Mouse (Mus musculus): Measurements from ENCODE around the gene Usp20.

GRCm38 (mm10) chr2:30983024-30983423 lies 945 bp downstream of the Usp20 start:
- TF ChIP-seq CTCF (IDR thresholded peaks at IDR 0.05; ENCODE audit: low read depth) = no peak
- no peak for TF ChIP-seq EP300 (IDR thresholded peaks at IDR 0.05; ENCODE audit: low read depth)

Data from heart, postnatal 0 days (tissue).